Mouse (Mus musculus): ENCODE results near the gene Arhgap19. TPM values are rescaled to one million over a fixed set of nuclear protein-coding genes. Genes with fewer than 3 reads are reported as not detected.

Arhgap19 gene
- polyA plus RNA-seq (2015; fragmentation: Nextera tagmentation; extraction: Ambion mirVana): 5.1 and 5.2 TPM in 2 replicates

DNA sequence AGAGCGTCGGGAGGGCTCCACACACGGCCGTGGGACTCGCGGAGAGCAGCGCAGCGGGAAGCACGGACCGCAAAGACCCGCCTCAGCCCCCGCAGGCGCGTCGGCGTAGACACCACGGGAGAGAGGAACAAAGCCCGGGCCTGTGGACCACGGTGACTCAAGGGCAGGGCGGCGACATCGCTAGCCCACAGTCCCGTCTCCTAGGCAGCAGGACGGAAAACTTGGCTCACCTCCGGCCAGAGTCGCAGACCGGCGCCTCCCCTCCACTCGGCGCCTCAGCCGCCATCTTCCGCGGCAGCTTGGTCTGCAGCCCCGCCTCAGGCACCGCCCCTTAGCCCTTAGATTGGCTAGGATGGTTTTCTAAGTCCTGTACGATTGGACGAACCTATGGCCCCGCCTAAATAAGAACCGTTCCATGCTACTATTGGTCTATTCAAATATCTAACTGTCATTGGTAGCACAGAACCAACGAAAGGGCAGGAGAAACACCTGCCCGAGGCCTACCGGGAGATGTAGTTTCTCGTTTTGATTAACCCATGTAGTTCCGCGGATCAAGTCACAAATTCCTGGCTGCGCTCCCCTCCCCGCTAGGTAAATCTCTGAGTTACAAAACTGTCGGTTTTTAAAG is at the start of gene Arhgap19:
Arhgap19 (minus strand) TSS at position 306 of the 628 bp plus-strand sequence.

DNA sequence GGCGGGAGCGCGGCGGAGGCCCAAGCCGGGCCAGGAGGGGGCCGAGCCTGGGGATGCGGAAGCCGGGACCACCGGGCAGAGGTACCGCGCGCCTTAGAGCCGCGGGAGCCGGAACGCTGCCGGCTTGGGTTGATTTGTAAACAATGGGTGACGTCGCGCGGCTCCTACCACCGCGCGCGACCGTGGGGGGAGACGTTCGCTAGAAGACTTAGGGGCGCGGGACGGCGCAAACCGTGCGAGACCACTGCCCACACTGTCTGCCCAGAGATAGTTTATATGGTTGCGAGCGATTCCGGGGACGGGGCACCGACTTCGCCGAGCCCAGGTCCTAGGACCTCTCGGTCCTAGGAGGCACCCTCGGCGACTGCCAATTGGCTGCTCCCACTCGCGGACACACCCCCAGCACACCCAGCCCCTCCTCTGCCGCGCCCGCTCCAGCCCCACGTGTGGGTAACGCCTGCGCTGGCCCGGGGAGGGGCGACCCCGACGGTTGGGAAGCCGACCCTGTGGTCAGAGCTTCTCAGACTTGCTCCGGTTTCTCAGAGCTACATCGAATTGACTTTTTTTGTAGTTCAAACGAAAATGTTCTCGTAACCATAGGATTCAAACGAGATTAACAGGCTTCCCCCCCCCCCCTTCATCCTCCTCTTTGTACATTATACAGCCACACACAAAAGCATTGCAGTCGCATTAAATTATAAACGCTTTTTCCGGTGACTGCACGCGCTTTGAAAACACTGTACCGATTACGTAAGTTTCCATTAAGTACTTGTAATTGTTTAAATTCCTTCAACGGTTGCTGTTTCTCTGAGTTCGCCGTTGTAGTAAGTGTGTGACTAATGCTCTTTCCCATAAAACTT is 46.4 kb upstream of the Arhgap19 start, which contains the start of gene Frat2:
Frat2 (minus strand) TSS at position 141 of the 860 bp plus-strand sequence.

GRCm38 (mm10) chr19:41829381-41830105 is 27.7 kb upstream of the Arhgap19 start, which contains the start of gene Frat1:
TSS of gene Frat1 (plus strand) at chr19:41829970.

GRCm38 (mm10) chr19:41743396-41743795 is 58.5 kb downstream of the Arhgap19 start, which contains the start of gene Slit1:
TSS of gene Slit1 (minus strand) at chr19:41743665.

Other genes with a start within 250 kb of the Arhgap19 start
- 0.99 and 1.7 TPM in 2 replicates for gene Gm340, start 219.7 kb downstream of the Arhgap19 start, polyA plus RNA-seq (2015; fragmentation: Nextera tagmentation; extraction: Ambion mirVana)
- 1.2 and 2.8 TPM in 2 replicates for gene Slit1, start 58.4 kb downstream of the Arhgap19 start, polyA plus RNA-seq (2015; fragmentation: Nextera tagmentation; extraction: Ambion mirVana)
- gene Frat1, start 27.9 kb upstream of the Arhgap19 start, polyA plus RNA-seq (2015; fragmentation: Nextera tagmentation; extraction: Ambion mirVana): 9.0 and 10.0 TPM in 2 replicates
- gene Frat2, start 46.1 kb upstream of the Arhgap19 start, polyA plus RNA-seq (2015; fragmentation: Nextera tagmentation; extraction: Ambion mirVana): 5.9 and 6.0 TPM in 2 replicates
- gene Rrp12, start 94.1 kb upstream of the Arhgap19 start, polyA plus RNA-seq (2015; fragmentation: Nextera tagmentation; extraction: Ambion mirVana): 3.3 and 4.6 TPM in 2 replicates
- 286 and 565 TPM in 2 replicates for gene Pgam1, start 109.9 kb upstream of the Arhgap19 start, polyA plus RNA-seq (2015; fragmentation: Nextera tagmentation; extraction: Ambion mirVana)
- 50.7 and 62.0 TPM in 2 replicates for gene Exosc1, start 131.4 kb upstream of the Arhgap19 start, polyA plus RNA-seq (2015; fragmentation: Nextera tagmentation; extraction: Ambion mirVana)
- gene Zdhhc16, start 131.4 kb upstream of the Arhgap19 start, polyA plus RNA-seq (2015; fragmentation: Nextera tagmentation; extraction: Ambion mirVana): 46.1 and 53.9 TPM in 2 replicates
- 12.8 and 17.8 TPM in 2 replicates for gene Mms19, start 179.1 kb upstream of the Arhgap19 start, polyA plus RNA-seq (2015; fragmentation: Nextera tagmentation; extraction: Ambion mirVana)
- gene Ubtd1, start 179.7 kb upstream of the Arhgap19 start, polyA plus RNA-seq (2015; fragmentation: Nextera tagmentation; extraction: Ambion mirVana): 22.8 and 25.9 TPM in 2 replicates
- 0.87 and 1.7 TPM in 2 replicates for gene Ankrd2, start 234.0 kb upstream of the Arhgap19 start, polyA plus RNA-seq (2015; fragmentation: Nextera tagmentation; extraction: Ambion mirVana)
- 6.6 and 8.9 TPM in 2 replicates for gene Hoga1, start 243.6 kb upstream of the Arhgap19 start, polyA plus RNA-seq (2015; fragmentation: Nextera tagmentation; extraction: Ambion mirVana)